Mouse (Mus musculus) kidney, embryonic 16.5 days (tissue): ENCODE measurements around the gene P2rx4. TPM values are rescaled to one million over a fixed set of nuclear protein-coding genes. Genes with fewer than 3 reads are reported as not detected.

Source experiments
- ATAC-seq: fragments of 200-750 bp; cut with Nextera tagmentation; 2 replicates; pipeline ENCODE4 v1.8.0; 2017; ENCODE audit warnings: moderate TSS enrichment; ENCODE audit not compliant: low FRiP score, low TSS enrichment
- H3K27ac ChIP-seq: fragments of 300-500 bp; sonication (generic); 2 replicates; pipeline ENCODE4 v1.5.1; 2014; ENCODE audit warnings: low read length
- H3K27me3 ChIP-seq: fragments of 300-500 bp; sonication (generic); 2 replicates; pipeline ENCODE4 v1.6.1; 2014; ENCODE audit warnings: low read length, control low read depth, mixed read lengths; ENCODE audit not compliant: insufficient read depth
- H3K36me3 ChIP-seq: fragments of 300-500 bp; sonication (generic); 2 replicates; pipeline ENCODE4 v1.6.1; 2014; ENCODE audit warnings: low read length, control low read depth, mixed read lengths; ENCODE audit not compliant: insufficient read depth
- H3K4me1 ChIP-seq: fragments of 300-500 bp; sonication (generic); 2 replicates; pipeline ENCODE4 v1.6.1; 2014; ENCODE audit warnings: low read length, control low read depth, mixed read lengths; ENCODE audit not compliant: insufficient read depth
- H3K4me2 ChIP-seq: fragments of 300-500 bp; sonication (generic); replicated peaks from 2 replicates; pipeline ENCODE4 v1.6.1; 2014; ENCODE audit warnings: low read depth, low read length
- H3K4me3 ChIP-seq: fragments of 300-500 bp; sonication (generic); 2 replicates; pipeline ENCODE4 v1.5.1; 2014; ENCODE audit warnings: mild to moderate bottlenecking, low read length
- H3K9ac ChIP-seq: fragments of 300-500 bp; sonication (generic); replicated peaks from 2 replicates; pipeline ENCODE4 v1.6.1; 2014; ENCODE audit warnings: low read length
- H3K9me3 ChIP-seq: fragments of 300-500 bp; sonication (generic); 2 replicates; pipeline ENCODE4 v1.6.1; 2016; ENCODE audit warnings: low read length, control low read depth
- WGBS: fragments of 180-500 bp; shearing (Covaris S2); extraction: QIAGEN DNeasy Blood & Tissue Kit; methylation state at CpG from one replicate; pipeline ENCODE4 v1.1.7; 2014; 5-methylcytosine and 5-hydroxymethylcytosine counted together
- polyA plus RNA-seq: library from polyadenylated mRNA; unstranded; fragments of >200 nt; fragmentation: Nextera tagmentation; extraction: Ambion mirVana; gene quantifications from 2 replicates; pipeline ENCODE4 v1.2.1, GENCODE M21; 2015

Gene P2rx4
- polyA plus RNA-seq, 1 experiment from 2014 or later = 26.1 TPM

GRCm38 (mm10) chr5:122735853-122736252, 28.5 kb downstream of the P2rx4 start:
- Histone ChIP-seq H3K4me1 (peaks cover 26% of the 10 kb centered on the region), H3K4me3 (no peak overlapping the region), H3K4me2 (no peak overlapping the region), H3K27ac (no peak overlapping the region), H3K27me3 (no peaks in the 10 kb centered on the region), H3K9me3 (no peaks in the 10 kb centered on the region), H3K36me3 (peaks cover 3% of the 10 kb centered on the region; the same call in 1 of the 2 replicates), H3K9ac (no peak overlapping the region)
- 79% methylated on average over 7 of the region's 7 CpGs for WGBS
- ATAC-seq = no peak

DNA sequence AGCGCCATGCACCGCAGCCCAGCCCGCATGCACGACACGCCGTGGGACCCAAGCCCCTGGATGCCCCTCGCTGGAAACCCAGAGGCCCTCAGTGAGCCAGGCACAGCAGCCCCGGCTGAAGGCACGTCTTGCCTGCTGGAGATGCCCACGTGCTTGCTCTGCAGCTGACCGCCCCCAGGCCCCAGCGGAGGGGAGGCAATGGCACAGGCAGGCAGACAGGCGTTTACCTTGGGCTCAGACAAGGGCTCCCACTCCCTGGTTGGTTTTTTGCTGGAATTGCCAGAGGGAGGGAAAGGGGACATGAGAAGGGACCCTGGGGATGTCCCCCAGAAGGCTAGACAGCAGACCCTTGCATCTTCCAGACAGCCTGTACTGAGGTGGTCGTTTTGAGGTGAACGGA, 29.4 kb downstream of the P2rx4 start:
- ATAC-seq = 0 out of 2 replicates have a peak, but pooled peaks have one; percentile 24
- 68% methylated on average over 15 of the region's 15 CpGs for WGBS
- H3K4me3 ChIP-seq = no peak overlapping the region

DNA sequence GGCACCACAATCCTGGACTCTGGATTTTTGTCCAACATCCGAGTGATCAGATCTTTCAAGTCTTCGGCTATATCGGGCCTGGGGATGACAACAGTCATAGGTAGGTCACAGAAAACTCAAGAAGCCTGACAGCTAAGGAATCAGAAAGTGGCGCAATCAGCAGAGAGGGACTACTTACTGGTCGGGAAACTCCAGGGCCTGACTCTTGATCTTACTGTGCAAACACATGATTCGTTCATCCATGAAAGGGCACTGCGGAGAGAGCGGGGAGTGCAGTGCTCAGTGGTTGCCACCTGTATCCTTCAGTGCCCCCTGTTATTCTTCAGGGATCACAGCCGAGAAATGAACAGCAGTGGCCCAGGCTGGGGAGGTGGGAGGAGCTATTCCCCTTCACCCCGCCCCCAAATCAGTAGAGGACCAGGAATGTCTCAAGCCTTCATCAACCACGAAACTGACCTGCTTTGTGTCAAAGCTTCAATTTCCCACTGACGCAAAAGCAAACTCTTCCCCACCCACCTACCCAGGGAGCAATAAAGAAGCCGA, 36.6 kb downstream of the P2rx4 start:
- Histone ChIP-seq H3K27me3 (no peaks in the 10 kb centered on the region), H3K4me2 (no peak overlapping the region), H3K9ac (no peak overlapping the region), H3K9me3 (no peaks in the 10 kb centered on the region), H3K4me3 (no peak overlapping the region), H3K4me1 (no peaks in the 10 kb centered on the region), H3K36me3 (peaks cover 26% of the 10 kb centered on the region), H3K27ac (no peak overlapping the region)
- 0 out of 2 replicates have a peak, but pooled peaks have one; percentile 39 for ATAC-seq
- 66% methylated on average over 13 of the region's 13 CpGs for WGBS

More for the DNA sequence above, 29.4 kb downstream of the P2rx4 start:
- Histone ChIP-seq H3K27me3 (no peaks in the 10 kb centered on the region), H3K27ac (no peak overlapping the region), H3K9ac (peak overlapping the region; percentile 20; the same call in 1 of the 2 replicates), H3K4me2 (no peak overlapping the region), H3K9me3 (no peaks in the 10 kb centered on the region), H3K4me1 (peaks cover 22% of the 10 kb centered on the region), H3K36me3 (peaks cover 4% of the 10 kb centered on the region; the same call in 1 of the 2 replicates)

DNA sequence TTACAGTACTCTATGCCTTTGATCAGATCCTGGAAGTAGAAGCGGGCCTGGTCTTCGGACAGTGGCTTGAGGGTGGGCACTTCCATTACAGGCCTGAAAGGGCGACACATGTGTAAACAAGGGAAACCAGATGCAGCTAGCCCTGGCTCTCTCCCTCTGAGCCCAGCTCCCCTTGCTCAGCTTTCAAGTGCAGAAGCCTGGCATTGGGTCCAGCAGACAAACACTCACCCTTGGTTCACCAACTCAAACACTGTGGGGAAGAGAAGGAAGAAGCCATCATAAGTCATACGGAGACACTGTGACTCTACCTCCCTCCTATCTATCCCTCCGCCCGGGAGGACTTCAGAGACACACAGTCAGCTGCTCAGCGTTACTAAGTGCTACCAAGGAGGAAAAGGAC, 40.6 kb downstream of the P2rx4 start:
- Histone ChIP-seq H3K4me1 (no peaks in the 10 kb centered on the region), H3K27ac (no peak overlapping the region), H3K4me3 (no peak overlapping the region), H3K27me3 (no peaks in the 10 kb centered on the region), H3K36me3 (peaks cover 22% of the 10 kb centered on the region), H3K4me2 (no peak overlapping the region), H3K9ac (no peak overlapping the region), H3K9me3 (no peaks in the 10 kb centered on the region)
- no peak for ATAC-seq
- 75% methylated on average over 7 of the region's 7 CpGs for WGBS

GRCm38 (mm10) chr5:122754477-122754876, 47.1 kb downstream of the P2rx4 start:
- no peak overlapping the region for H3K4me3 ChIP-seq
- ATAC-seq = no peak
- H3K9me3 ChIP-seq = no peaks in the 10 kb centered on the region
- H3K4me1 ChIP-seq = no peaks in the 10 kb centered on the region
- 59% methylated on average over 16 of the region's 16 CpGs for WGBS
- no peak overlapping the region for H3K27ac ChIP-seq
- no peak overlapping the region for H3K9ac ChIP-seq
- H3K27me3 ChIP-seq = no peaks in the 10 kb centered on the region
- peaks cover 23% of the 10 kb centered on the region for H3K36me3 ChIP-seq
- H3K4me2 ChIP-seq = no peak overlapping the region

DNA sequence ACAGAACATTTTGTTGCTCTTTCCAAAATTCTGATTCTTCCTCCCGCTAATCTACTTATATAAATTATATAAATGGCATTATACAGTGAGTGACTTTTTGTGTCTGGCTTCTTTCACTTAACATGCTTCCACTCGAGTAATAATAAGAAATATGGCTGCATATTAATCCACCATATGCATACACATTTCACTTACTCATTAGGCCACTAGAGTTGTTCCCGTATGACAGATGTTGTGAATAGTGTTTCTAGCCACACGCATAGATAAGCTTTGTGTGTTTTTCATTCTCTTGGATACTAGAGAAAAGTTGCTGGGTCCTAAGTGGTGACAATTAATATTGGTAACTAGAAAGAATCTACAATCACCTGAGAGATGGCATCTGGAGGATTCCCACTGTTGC, 48.3 kb downstream of the P2rx4 start:
- Histone ChIP-seq H3K4me3 (no peak overlapping the region), H3K36me3 (peaks cover 23% of the 10 kb centered on the region), H3K4me2 (no peak overlapping the region), H3K9me3 (no peaks in the 10 kb centered on the region), H3K4me1 (no peaks in the 10 kb centered on the region), H3K27ac (no peak overlapping the region), H3K9ac (no peak overlapping the region), H3K27me3 (no peaks in the 10 kb centered on the region)
- 97% methylated on average over 4 of the region's 4 CpGs for WGBS
- ATAC-seq = no peak

GRCm38 (mm10) chr5:122756144-122756543, 48.8 kb downstream of the P2rx4 start:
- Histone ChIP-seq H3K36me3 (peaks cover 23% of the 10 kb centered on the region), H3K4me2 (no peak overlapping the region), H3K27ac (no peak overlapping the region), H3K9me3 (no peaks in the 10 kb centered on the region), H3K27me3 (no peaks in the 10 kb centered on the region), H3K4me3 (no peak overlapping the region), H3K4me1 (no peaks in the 10 kb centered on the region), H3K9ac (no peak overlapping the region)
- ATAC-seq = no peak
- 55% methylated on average over 6 of the region's 6 CpGs for WGBS

- no peak for ATAC-seq
- no peak overlapping the region for H3K4me3 ChIP-seq
- H3K9me3 ChIP-seq = no peaks in the 10 kb centered on the region
- 87% methylated on average over 7 of the region's 7 CpGs for WGBS
- H3K9ac ChIP-seq = no peak overlapping the region
- H3K4me1 ChIP-seq = no peaks in the 10 kb centered on the region
- H3K4me2 ChIP-seq = no peak overlapping the region
- H3K36me3 ChIP-seq = peaks cover 23% of the 10 kb centered on the region
- no peak overlapping the region for H3K27ac ChIP-seq
- no peaks in the 10 kb centered on the region for H3K27me3 ChIP-seq
These were observed 49.3 kb downstream of the P2rx4 start for GRCm38 (mm10) chr5:122756680-122757079.

DNA sequence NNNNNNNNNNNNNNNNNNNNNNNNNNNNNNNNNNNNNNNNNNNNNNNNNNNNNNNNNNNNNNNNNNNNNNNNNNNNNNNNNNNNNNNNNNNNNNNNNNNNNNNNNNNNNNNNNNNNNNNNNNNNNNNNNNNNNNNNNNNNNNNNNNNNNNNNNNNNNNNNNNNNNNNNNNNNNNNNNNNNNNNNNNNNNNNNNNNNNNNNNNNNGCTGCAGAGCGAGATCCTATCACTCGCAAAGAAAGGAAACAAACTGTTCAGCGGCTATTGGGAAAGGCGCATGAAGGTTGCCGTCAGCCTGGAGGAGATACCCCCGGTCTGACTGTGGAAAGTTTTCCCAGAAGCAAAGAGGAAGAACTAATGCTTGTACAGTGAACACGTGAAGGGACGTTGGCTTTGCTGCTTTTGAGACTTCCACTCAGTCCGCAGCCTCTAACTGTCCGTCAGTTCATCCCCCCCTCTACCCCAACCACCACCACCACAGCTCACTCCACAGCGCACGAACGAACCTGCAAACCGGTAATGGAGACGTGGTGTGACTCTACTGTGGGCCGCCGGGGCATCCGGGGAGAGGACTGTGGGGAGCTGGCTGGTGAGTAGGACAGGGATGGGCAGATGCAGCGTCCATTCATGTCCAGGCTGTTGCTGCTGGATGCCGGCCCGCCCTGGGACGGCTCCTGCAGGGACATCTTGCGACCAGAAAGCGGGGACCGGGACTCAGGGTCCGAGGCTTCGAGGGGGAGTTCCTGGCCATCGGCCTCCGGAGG, 56.1 kb downstream of the P2rx4 start:
- H3K9ac ChIP-seq = peak overlapping the region; percentile 52
- H3K4me1 ChIP-seq = no peaks in the 10 kb centered on the region
- peaks cover 12% of the 10 kb centered on the region for H3K36me3 ChIP-seq
- 72% methylated on average over 29 of the region's 29 CpGs for WGBS
- peak overlapping the region; percentile 17 for H3K4me3 ChIP-seq
- no peaks in the 10 kb centered on the region for H3K27me3 ChIP-seq
- H3K27ac ChIP-seq = peak overlapping the region; percentile 86
- H3K9me3 ChIP-seq = no peaks in the 10 kb centered on the region
- peak overlapping the region; percentile 34 for H3K4me2 ChIP-seq
- peak; percentile 22; the same call in 1 of the 2 replicates for ATAC-seq

DNA sequence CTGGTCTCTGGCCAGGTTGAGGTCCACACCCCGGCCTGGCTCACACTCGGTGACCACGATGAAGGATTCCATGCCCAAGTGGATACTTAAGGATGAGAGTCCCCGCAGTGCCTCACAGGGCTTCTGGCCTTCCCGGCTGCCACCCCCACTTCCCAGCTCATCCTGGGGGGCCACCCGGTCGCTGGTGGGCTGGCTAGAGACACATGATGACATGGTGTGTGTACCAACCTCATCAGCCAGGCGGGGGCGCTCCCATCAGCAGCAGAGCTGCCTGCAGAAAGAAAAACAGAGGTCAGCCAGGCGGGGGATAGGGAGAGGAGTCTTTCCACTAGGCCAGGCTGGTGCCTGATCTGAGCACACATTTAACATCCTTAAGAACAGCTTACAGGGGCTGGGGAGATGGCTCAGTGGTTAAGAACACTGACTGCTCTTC, 56.7 kb downstream of the P2rx4 start:
- Histone ChIP-seq H3K9ac (peak overlapping the region; percentile 52), H3K9me3 (no peaks in the 10 kb centered on the region), H3K27ac (peak overlapping the region; percentile 86), H3K4me1 (no peaks in the 10 kb centered on the region), H3K4me3 (peak overlapping the region; percentile 17), H3K4me2 (peak overlapping the region; percentile 34), H3K27me3 (no peaks in the 10 kb centered on the region), H3K36me3 (peaks cover 9% of the 10 kb centered on the region)
- ATAC-seq = 0 out of 2 replicates have a peak, but pooled peaks have one; percentile 21
- WGBS = 60% methylated on average over 10 of the region's 10 CpGs
